Mouse (Mus musculus) gastrocnemius, postnatal 36 days (tissue): ENCODE measurements around the gene Coa6. TPM values are rescaled to one million over a fixed set of nuclear protein-coding genes. Genes with fewer than 3 reads are reported as not detected.
"Not testable (repeated sequence)": the region's sequence is repeated elsewhere in the genome, so short reads cannot be mapped to it uniquely, and the experiment has no call there.

Experiments used
- DNase-seq, 2 experiments: peaks; one replicate each; pipeline ENCODE4 v3.0.0; 2022
- intact Hi-C: fragments of 180-260 bp; cut with DNase I; formaldehyde crosslinking; loops from one replicate; pipeline ENCODE4 v1.15.1; 2025
- long read RNA-seq, 2 experiments: library from polyadenylated mRNA; stranded (forward); transcript quantifications; one replicate each; pipeline ENCODE4 v2.0.0; 2021
- total RNA-seq, 2 experiments: library from RNA; stranded (reverse); gene quantifications; 2 replicates each; pipeline ENCODE4 v1.2.3; 2021

The Coa6 gene
- 10 to 100 TPM; 18.3 to 20.9 TPM for total RNA-seq
- long read RNA-seq, experiment 1, transcript Coa6-201 (2 exons, 747 nt), result major isoform, 37 of 38 reads
- long read RNA-seq, experiment 1, partial matches to known transcripts, result 1 of 38 reads
- long read RNA-seq, experiment 1, other reads (novel, unspliced or antisense), result 0 of 38 reads
- long read RNA-seq, experiment 2, transcript Coa6-201 (2 exons, 747 nt), result major isoform, 34 of 36 reads
- long read RNA-seq, experiment 2, partial matches to known transcripts, result 1 of 36 reads
- long read RNA-seq, experiment 2, other reads (novel, unspliced or antisense), result 1 of 36 reads

GRCm38 (mm10) chr8:126422174-126422919, at the start of gene Coa6:
TSS of gene Coa6 (plus strand) at chr8:126422515.
- DNase-seq, result peak; percentile 97 to 98
- intact Hi-C loops, result no loop called here

- no peak for DNase-seq
- intact Hi-C loops, result no loop called here
These were observed 42.7 kb upstream of the Coa6 start for GRCm38 (mm10) chr8:126379580-126379979.

- intact Hi-C loops, result loop anchor here (5.0 kb wide), 1 partner anchor 123 kb away; no protein-coding TSS in a partner anchor
- no peak for DNase-seq
These were observed 42.2 kb upstream of the Coa6 start for GRCm38 (mm10) chr8:126380141-126380540.

- intact Hi-C loops, result loop anchor here (5.0 kb wide), 1 partner anchor 124 kb away; no protein-coding TSS in a partner anchor
- DNase-seq, result no peak
These were observed 41.0 kb upstream of the Coa6 start for GRCm38 (mm10) chr8:126381299-126381698.

- DNase-seq, result no peak
- intact Hi-C loops, result loop anchor here (5.0 kb wide), 1 partner anchor 125 kb away; no protein-coding TSS in a partner anchor
These were observed 40.1 kb upstream of the Coa6 start for GRCm38 (mm10) chr8:126382216-126382615.

GRCm38 (mm10) chr8:126382749-126383148, 39.6 kb upstream of the Coa6 start:
- intact Hi-C loops, result loop anchor here (5.0 kb wide), 1 partner anchor 125 kb away; no protein-coding TSS in a partner anchor
- DNase-seq, result no peak

- DNase-seq, result no peak
- intact Hi-C loops, result loop anchor here (5.0 kb wide), 1 partner anchor 85 kb away; no protein-coding TSS in a partner anchor
These were observed 34.7 kb upstream of the Coa6 start for GRCm38 (mm10) chr8:126387566-126387965.

GRCm38 (mm10) chr8:126391541-126391940, 30.8 kb upstream of the Coa6 start:
- intact Hi-C loops, result no loop called here
- DNase-seq, result no peak

- intact Hi-C loops, result no loop called here
- DNase-seq, result no peak
These were observed 26.9 kb upstream of the Coa6 start for GRCm38 (mm10) chr8:126395386-126395785.

GRCm38 (mm10) chr8:126395917-126396316, 26.4 kb upstream of the Coa6 start:
- no peak for DNase-seq
- intact Hi-C loops, result no loop called here

GRCm38 (mm10) chr8:126398349-126398748, 24.0 kb upstream of the Coa6 start:
- intact Hi-C loops, result no loop called here
- no peak for DNase-seq

- intact Hi-C loops, DNase-seq: not testable (repeated sequence)
These were observed 17.8 kb upstream of the Coa6 start for GRCm38 (mm10) chr8:126404550-126404949.

GRCm38 (mm10) chr8:126405030-126405429, 17.3 kb upstream of the Coa6 start:
- DNase-seq, result no peak
- intact Hi-C loops, result no loop called here

GRCm38 (mm10) chr8:126420834-126421233, 1.5 kb upstream of the Coa6 start:
- intact Hi-C loops, result no loop called here
- DNase-seq, result no peak

GRCm38 (mm10) chr8:126422920-126423300, 595 bp downstream of the Coa6 start:
- intact Hi-C loops, result no loop called here
- no peak for DNase-seq

- no peak for DNase-seq
- intact Hi-C loops, result no loop called here
These were observed 1.8 kb downstream of the Coa6 start for GRCm38 (mm10) chr8:126424163-126424562.

- no peak for DNase-seq
- intact Hi-C loops, result no loop called here
These were observed 2.6 kb downstream of the Coa6 start for GRCm38 (mm10) chr8:126424946-126425345.

GRCm38 (mm10) chr8:126429635-126430034, 7.3 kb downstream of the Coa6 start:
- DNase-seq, result no peak
- intact Hi-C loops, result no loop called here

GRCm38 (mm10) chr8:126433827-126434226, 11.5 kb downstream of the Coa6 start:
- intact Hi-C loops, result no loop called here
- DNase-seq, result no peak

GRCm38 (mm10) chr8:126438937-126439336, 16.6 kb downstream of the Coa6 start:
- intact Hi-C loops, result no loop called here
- DNase-seq, result no peak

GRCm38 (mm10) chr8:126451158-126451557, 28.8 kb downstream of the Coa6 start:
- no peak for DNase-seq
- intact Hi-C loops, result no loop called here

GRCm38 (mm10) chr8:126455383-126455782, 33.1 kb downstream of the Coa6 start:
- no peak for DNase-seq
- intact Hi-C loops, result no loop called here
